Mouse (Mus musculus): ENCODE data around the gene Gna15.

GRCm38 (mm10) chr10:81491018-81491417, 33.0 kb downstream of the Gna15 start:
- no peak for TF ChIP-seq CTCF (IDR thresholded peaks at IDR 0.05; ENCODE audit: low read depth)
- no peak for TF ChIP-seq EP300 (IDR thresholded peaks at IDR 0.05; ENCODE audit: low read depth)
